Mouse (Mus musculus) stomach, embryonic 16.5 days (tissue): ENCODE results near the gene Dlec1. TPM values are rescaled to one million over a fixed set of nuclear protein-coding genes. Genes with fewer than 3 reads are reported as not detected.

Experiments used
- ATAC-seq: fragments of 200-750 bp; cut with Nextera tagmentation; 2 replicates; pipeline ENCODE4 v1.8.0; 2017; ENCODE audit warnings: moderate number of reproducible peaks, moderate TSS enrichment; ENCODE audit not compliant: insufficient read depth, low FRiP score
- H3K27ac ChIP-seq: fragments of 300-500 bp; sonication (generic); 2 replicates; pipeline ENCODE4 v1.5.1; 2014; ENCODE audit warnings: low read length
- H3K27me3 ChIP-seq: fragments of 300-500 bp; sonication (generic); 2 replicates; pipeline ENCODE4 v1.6.1; 2014; ENCODE audit warnings: low read length, control low read depth, mixed read lengths; ENCODE audit not compliant: control insufficient read depth, insufficient read depth
- H3K36me3 ChIP-seq: fragments of 300-500 bp; sonication (generic); 2 replicates; pipeline ENCODE4 v1.6.1; 2014; ENCODE audit warnings: low read length; ENCODE audit not compliant: control insufficient read depth, insufficient read depth
- H3K4me1 ChIP-seq: fragments of 300-500 bp; sonication (generic); 2 replicates; pipeline ENCODE4 v1.6.1; 2014; ENCODE audit warnings: low read length, control low read depth, mixed read lengths; ENCODE audit not compliant: control insufficient read depth, insufficient read depth
- H3K4me2 ChIP-seq: fragments of 300-500 bp; sonication (generic); 2 replicates; pipeline ENCODE4 v1.6.1; 2014; ENCODE audit warnings: low read depth, low read length, mixed read lengths
- H3K4me3 ChIP-seq: fragments of 300-500 bp; sonication (generic); replicated peaks from 2 replicates; pipeline ENCODE4 v1.5.1; 2014; ENCODE audit warnings: mild to moderate bottlenecking, low read length
- H3K9ac ChIP-seq: fragments of 300-500 bp; sonication (generic); 2 replicates; pipeline ENCODE4 v1.6.1; 2014; ENCODE audit warnings: low read length
- H3K9me3 ChIP-seq: fragments of 300-500 bp; sonication (generic); replicated peaks from 2 replicates; pipeline ENCODE4 v1.6.1; 2016; ENCODE audit warnings: low read length, control low read depth; ENCODE audit not compliant: control insufficient read depth
- WGBS: fragments of 180-500 bp; shearing (Covaris S2); extraction: QIAGEN DNeasy Blood & Tissue Kit; methylation state at CpG from one replicate; pipeline ENCODE4 v1.1.7; 2014; 5-methylcytosine and 5-hydroxymethylcytosine counted together
- polyA plus RNA-seq: library from polyadenylated mRNA; unstranded; fragments of >200 nt; fragmentation: Nextera tagmentation; extraction: Ambion mirVana; gene quantifications from 2 replicates; pipeline ENCODE4 v1.2.1, GENCODE M21; 2015

Dlec1 gene
- polyA plus RNA-seq, 1 experiment from 2014 or later, result 0.77 TPM

- Histone ChIP-seq H3K36me3 (no peaks in the 10 kb centered on the region), H3K9me3 (no peaks in the 10 kb centered on the region), H3K4me2 (peak within 1 kb of the TSS; percentile 87), H3K27ac (peak within 1 kb of the TSS; percentile 85), H3K4me3 (peak within 1 kb of the TSS; percentile 71), H3K9ac (peak within 1 kb of the TSS; percentile 82), H3K4me1 (peaks cover 21% of the 10 kb centered on the region), H3K27me3 (no peaks in the 10 kb centered on the region; the same call in 1 of the 2 replicates)
- 11% methylated on average over 45 of the region's 45 CpGs for WGBS
- peak; percentile 84 for ATAC-seq
These were observed 8.6 kb upstream of the Dlec1 start, which contains the start of gene Plcd1 for GRCm38 (mm10) chr9:119093419-119094295. Plcd1 (minus strand) TSS chr9:119093502.

GRCm38 (mm10) chr9:119094462-119095109, 7.7 kb upstream of the Dlec1 start:
- Histone ChIP-seq H3K4me1 (peaks cover 19% of the 10 kb centered on the region), H3K4me2 (no peak overlapping the region), H3K9me3 (no peaks in the 10 kb centered on the region), H3K36me3 (no peaks in the 10 kb centered on the region), H3K9ac (peak overlapping the region; percentile 82; the same call in 1 of the 2 replicates), H3K27ac (peak overlapping the region; percentile 85), H3K4me3 (no peak overlapping the region), H3K27me3 (no peaks in the 10 kb centered on the region; the same call in 1 of the 2 replicates)
- 66% methylated on average over 13 of the region's 13 CpGs for WGBS
- peak; percentile 12; the same call in 1 of the 2 replicates for ATAC-seq

- no peak overlapping the region for H3K27ac ChIP-seq
- no peak for ATAC-seq
- no peaks in the 10 kb centered on the region; the same call in 1 of the 2 replicates for H3K27me3 ChIP-seq
- no peaks in the 10 kb centered on the region for H3K36me3 ChIP-seq
- H3K4me3 ChIP-seq, result no peak overlapping the region
- H3K9me3 ChIP-seq, result no peaks in the 10 kb centered on the region
- no peaks in the 10 kb centered on the region for H3K4me1 ChIP-seq
- no peak overlapping the region for H3K4me2 ChIP-seq
- H3K9ac ChIP-seq, result no peak overlapping the region
- WGBS, result 13% methylated on average over 15 of the region's 15 CpGs
These were observed 1.9 kb upstream of the Dlec1 start for GRCm38 (mm10) chr9:119100177-119100898.

GRCm38 (mm10) chr9:119102783-119103113, 470 bp downstream of the Dlec1 start:
- peak overlapping the region; percentile 64 for H3K9ac ChIP-seq
- no peak overlapping the region for H3K27ac ChIP-seq
- peak overlapping the region; percentile 92 for H3K4me2 ChIP-seq
- peak overlapping the region; percentile 58 for H3K4me3 ChIP-seq
- no peaks in the 10 kb centered on the region for H3K36me3 ChIP-seq
- no peak for ATAC-seq
- H3K27me3 ChIP-seq, result no peaks in the 10 kb centered on the region
- 2% methylated on average over 19 of the region's 19 CpGs for WGBS
- H3K9me3 ChIP-seq, result no peaks in the 10 kb centered on the region
- H3K4me1 ChIP-seq, result no peaks in the 10 kb centered on the region

DNA sequence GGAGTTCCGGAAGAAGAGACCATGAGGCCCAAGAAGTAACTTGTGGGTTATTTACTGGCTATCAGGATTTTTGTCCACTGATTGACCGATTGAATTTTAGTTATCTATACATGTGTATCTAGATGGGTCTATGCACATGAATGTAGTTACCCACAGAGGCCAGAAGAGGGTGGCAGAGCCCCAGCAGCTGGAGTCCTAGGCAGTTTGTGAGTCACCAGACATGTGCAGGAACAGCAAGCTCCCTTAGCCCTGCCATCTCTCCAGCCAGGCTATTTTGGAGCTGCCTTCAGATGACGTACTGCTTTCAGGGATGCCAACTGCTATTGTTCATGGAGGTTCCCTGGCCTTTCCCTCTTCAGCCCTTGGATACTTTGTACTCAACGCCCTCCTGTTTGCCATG, 5.3 kb downstream of the Dlec1 start:
- no peak for ATAC-seq
- Histone ChIP-seq H3K9ac (no peak overlapping the region), H3K4me3 (no peak overlapping the region), H3K4me2 (no peak overlapping the region), H3K36me3 (no peaks in the 10 kb centered on the region), H3K27ac (no peak overlapping the region), H3K4me1 (0 out of 2 replicates have a peak, but pooled peaks cover 10% of the 10 kb centered on the region), H3K9me3 (no peaks in the 10 kb centered on the region), H3K27me3 (no peaks in the 10 kb centered on the region)
- 90% methylated on average over 4 of the region's 4 CpGs for WGBS

GRCm38 (mm10) chr9:119109685-119110353, 7.5 kb downstream of the Dlec1 start:
- H3K4me3 ChIP-seq, result no peak overlapping the region
- H3K9ac ChIP-seq, result no peak overlapping the region
- no peaks in the 10 kb centered on the region for H3K27me3 ChIP-seq
- H3K9me3 ChIP-seq, result no peaks in the 10 kb centered on the region
- H3K36me3 ChIP-seq, result no peaks in the 10 kb centered on the region
- 57% methylated on average over 12 of the region's 12 CpGs for WGBS
- H3K4me2 ChIP-seq, result no peak overlapping the region
- H3K27ac ChIP-seq, result no peak overlapping the region
- H3K4me1 ChIP-seq, result 0 out of 2 replicates have a peak, but pooled peaks cover 10% of the 10 kb centered on the region
- ATAC-seq, result no peak

DNA sequence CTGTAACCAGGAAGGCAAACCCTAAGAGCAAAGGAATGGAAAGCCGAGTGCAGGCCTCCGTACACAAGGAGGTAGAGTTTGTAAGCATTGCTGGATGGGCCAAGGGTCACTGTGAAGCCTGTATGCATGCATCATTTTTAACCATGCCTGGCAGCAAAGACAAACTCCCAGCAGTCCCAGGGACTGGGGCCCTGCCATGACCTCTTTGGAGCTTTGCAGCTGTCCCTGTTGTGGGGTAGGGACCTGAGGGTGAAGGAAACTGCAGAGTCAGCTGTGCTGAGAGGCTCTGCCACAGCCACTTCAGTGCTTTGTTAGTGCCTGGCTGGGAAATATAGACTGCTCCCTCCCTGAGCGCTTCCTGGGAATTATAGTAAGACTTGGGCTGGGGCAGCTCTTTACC, 8.4 kb downstream of the Dlec1 start:
- no peaks in the 10 kb centered on the region for H3K27me3 ChIP-seq
- no peak overlapping the region for H3K4me3 ChIP-seq
- WGBS, result 38% methylated on average over 3 of the region's 3 CpGs
- no peaks in the 10 kb centered on the region for H3K36me3 ChIP-seq
- H3K4me2 ChIP-seq, result no peak overlapping the region
- 0 out of 2 replicates have a peak, but pooled peaks cover 10% of the 10 kb centered on the region for H3K4me1 ChIP-seq
- no peak for ATAC-seq
- H3K9ac ChIP-seq, result no peak overlapping the region
- no peaks in the 10 kb centered on the region for H3K9me3 ChIP-seq
- H3K27ac ChIP-seq, result peak overlapping the region; percentile 8; the same call in 1 of the 2 replicates

DNA sequence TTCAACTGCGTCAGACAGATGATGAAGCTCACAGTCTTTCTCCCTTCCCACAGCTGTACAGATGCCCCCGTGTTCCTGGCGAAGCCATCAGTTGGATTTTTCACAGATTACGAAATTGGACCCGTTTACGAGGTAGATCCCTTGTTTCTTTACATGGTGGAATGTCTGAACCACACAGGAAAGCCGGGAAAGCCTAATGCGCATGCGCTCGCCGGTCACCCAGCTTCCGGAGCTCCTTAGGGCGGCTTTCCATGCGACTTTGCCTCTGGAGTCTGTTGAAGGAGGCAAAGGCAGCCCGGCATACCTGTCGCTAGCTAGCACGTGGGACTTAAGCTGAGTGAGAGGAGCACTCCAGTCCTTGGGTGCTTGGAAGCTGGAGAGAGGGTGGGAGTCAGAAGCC, 12.6 kb downstream of the Dlec1 start:
- no peak for ATAC-seq

More for the DNA sequence above, 12.6 kb downstream of the Dlec1 start:
- Histone ChIP-seq H3K27me3 (no peaks in the 10 kb centered on the region), H3K27ac (no peak overlapping the region), H3K9ac (no peak overlapping the region), H3K36me3 (no peaks in the 10 kb centered on the region), H3K4me3 (no peak overlapping the region), H3K4me1 (0 out of 2 replicates have a peak, but pooled peaks cover 9% of the 10 kb centered on the region), H3K9me3 (no peaks in the 10 kb centered on the region), H3K4me2 (no peak overlapping the region)
- 81% methylated on average over 17 of the region's 17 CpGs for WGBS
